ENCODE assay signal across 10 mouse cellular contexts in the genomic region with DNA sequence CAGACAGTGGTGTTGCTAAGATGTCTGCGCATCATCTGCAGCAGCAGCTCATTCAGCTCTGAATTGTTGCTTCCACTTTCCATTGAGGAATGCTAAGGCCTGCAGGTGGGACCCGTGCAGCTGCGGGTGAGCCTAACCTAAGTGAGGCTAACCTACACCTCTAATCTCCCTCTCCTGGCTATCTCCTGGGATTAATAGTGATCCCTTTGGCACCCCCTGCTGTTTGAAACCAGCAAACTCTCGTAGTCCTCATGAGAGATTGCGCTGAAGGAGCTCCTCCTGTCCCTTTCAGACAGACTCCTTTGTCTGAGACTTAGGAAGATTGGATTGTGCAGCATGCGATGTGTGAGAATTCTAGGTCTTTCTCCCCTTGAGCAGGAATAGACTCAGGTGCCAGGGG.
DNase-seq lines count a peak whose midpoint lies in the region; ATAC-seq and TF ChIP-seq lines count a peak whose summit lies in the region.
"Had no signal": no experiment of that assay in that cellular context is flagged by ENCODE, and none has a peak within 500 bp of the region (broad histone marks: within the 10 kb centered on the region; RNA-seq: fewer than 3 reads in every experiment).

No protein-coding gene starts in this region.

- no peak for TF ChIP-seq POLR2A in cerebellum, adult 2 months (IDR thresholded peaks at IDR 0.05; ENCODE audit: borderline replicate concordance, insufficient read depth, low read length)
- TF ChIP-seq POLR2A in lung, adult 2 months (IDR thresholded peaks at IDR 0.05; ENCODE audit: borderline replicate concordance, extremely low read depth, low read depth, low read length) = no peak

- no peaks in the 10 kb centered on the region for H3K27me3 ChIP-seq in cerebellum, adult 2 months (ENCODE audit: control insufficient read depth, insufficient read depth, low read length)
- H3K27me3 ChIP-seq: heart, embryonic 13.5 days; neural tube, embryonic 12.5 days had no signal

- WGBS in cerebellum, adult 2 months = 66% methylated on average over 6 of the region's 6 CpGs
- 50% methylated on average over 6 of the region's 6 CpGs for whole genome bisulfite sequencing in lung, adult 2 months

- no peak for ATAC-seq in cerebellum, adult (ENCODE audit: insufficient number of reproducible peaks, low FRiP score, low TSS enrichment)

- peak in 1 of 2 experiments; percentile 10 for DNase-seq in cerebellum, adult 2 months
- peak; percentile 26 for DNase-seq in ovary, postnatal 14 days (ENCODE audit: low spot score)
- no peak for DNase-seq in ovary, adult 18-20 months (ENCODE audit: low spot score)
- peak; percentile 61 for DNase-seq in embryo, embryonic 10 days (ENCODE audit: low spot score)
- DNase-seq in kidney, postnatal 10 days = peak; percentile 77
- DNase-seq in lung, adult 2 months = peak; percentile 54
- peak; percentile 51 for DNase-seq in right cerebral cortex, postnatal 14 days

- no peaks in the 10 kb centered on the region for H3K4me1 ChIP-seq in cerebellum, adult 2 months (ENCODE audit: control insufficient read depth, insufficient read depth, low read length)
- H3K4me1 ChIP-seq in lung, adult 2 months (ENCODE audit: control insufficient read depth, insufficient read depth, low read length) = no peaks in the 10 kb centered on the region
- H3K4me1 ChIP-seq: heart, embryonic 13.5 days; neural tube, embryonic 12.5 days had no signal

- no peak overlapping the region for H3K4me3 ChIP-seq in cerebellum, adult 2 months (replicated peaks; ENCODE audit: insufficient read depth, low read depth, low read length)
- H3K4me3 ChIP-seq in lung, adult 2 months (replicated peaks; ENCODE audit: extremely low read depth, low read depth, low read length) = no peak overlapping the region
- H3K4me3 ChIP-seq: heart, embryonic 13.5 days; neural tube, embryonic 12.5 days had no signal

- peak; percentile 25; the same call in 1 of the 2 replicates for TF ChIP-seq CTCF in cerebellum, adult 2 months (IDR thresholded peaks at IDR 0.05; ENCODE audit: borderline replicate concordance, insufficient read depth, low read depth, low read length)
- no peak for TF ChIP-seq CTCF in lung, adult 2 months (IDR thresholded peaks at IDR 0.05; ENCODE audit: insufficient read depth, low read length)

- H3K27ac ChIP-seq in cerebellum, adult 2 months (ENCODE audit: insufficient read depth, low read length) = no peak overlapping the region
- H3K27ac ChIP-seq: heart, embryonic 13.5 days; neural tube, embryonic 12.5 days had no signal
